Mouse (Mus musculus) CD4-positive helper T cell, adult 2 months (primary cell): ENCODE data around the gene Car12.
A peak's percentile ranks its signal among the peaks of the same experiment; 100 is the strongest.
"Not testable (repeated sequence)": the region's sequence is repeated elsewhere in the genome, so short reads cannot be mapped to it uniquely, and the experiment has no call there.

ENCODE experiments used
- DNase-seq: peaks from one replicate; pipeline ENCODE4 v3.0.0-alpha.2; 2012; ENCODE audit warnings: low read depth, missing footprints, low spot score

The Car12 gene

GRCm38 (mm10) chr9:66769275-66769674, 55.8 kb downstream of the Car12 start:
- DNase-seq = no peak

- DNase-seq = no peak
Observed at GRCm38 (mm10) chr9:66770701-66771100, 57.2 kb downstream of the Car12 start.

- DNase-seq = peak; percentile 23
Observed at GRCm38 (mm10) chr9:66784552-66784951, 71.1 kb downstream of the Car12 start.

- peak; percentile 36 for DNase-seq
Observed at GRCm38 (mm10) chr9:66787821-66788220, 74.3 kb downstream of the Car12 start.

- DNase-seq = no peak
Observed at GRCm38 (mm10) chr9:66794629-66795463, 81.4 kb downstream of the Car12 start.

- DNase-seq = peak; percentile 97
Observed at GRCm38 (mm10) chr9:66795464-66796324, 82.2 kb downstream of the Car12 start, which contains the start of gene Aph1b. TSS of gene Aph1b (minus strand) at chr9:66795490.

- DNase-seq = no peak
Observed at GRCm38 (mm10) chr9:66796739-66797138, 83.3 kb downstream of the Car12 start, which contains the start of gene Gm10647. TSS of gene Gm10647 (plus strand) at chr9:66797039.

GRCm38 (mm10) chr9:66801947-66802346, 88.5 kb downstream of the Car12 start:
- DNase-seq = no peak

GRCm38 (mm10) chr9:66805951-66806350, 92.5 kb downstream of the Car12 start:
- DNase-seq = not testable (repeated sequence)

- DNase-seq = no peak
Observed at GRCm38 (mm10) chr9:66813392-66813791, 99.9 kb downstream of the Car12 start.
